Mouse (Mus musculus) brain, embryonic 14.5 days (tissue): ENCODE results near the gene Mphosph9.

ENCODE experiments used
- CTCF ChIP-seq: fragments of 200-500 bp; IDR thresholded peaks from 2 replicates; pipeline ENCODE4 v1.5.1; 2012; ENCODE audit warnings: inconsistent platforms, mild to moderate bottlenecking, moderate library complexity, borderline replicate concordance; ENCODE audit not compliant: insufficient read depth, insufficient read length; ENCODE audit errors: extremely low read depth
- POLR2A ChIP-seq: fragments of 200-500 bp; IDR thresholded peaks from 2 replicates; pipeline ENCODE4 v1.6.1; 2012; ENCODE audit warnings: mild to moderate bottlenecking, inconsistent platforms, borderline replicate concordance; ENCODE audit not compliant: poor library complexity, insufficient read depth, insufficient read length, severe bottlenecking; ENCODE audit errors: extremely low read depth

GRCm38 (mm10) chr5:124206481-124207038 lies 121.2 kb downstream of the Mphosph9 start:
- TF ChIP-seq CTCF (no peak), POLR2A (no peak)
